Mouse (Mus musculus): ENCODE measurements around the gene Slc6a18.

DNA sequence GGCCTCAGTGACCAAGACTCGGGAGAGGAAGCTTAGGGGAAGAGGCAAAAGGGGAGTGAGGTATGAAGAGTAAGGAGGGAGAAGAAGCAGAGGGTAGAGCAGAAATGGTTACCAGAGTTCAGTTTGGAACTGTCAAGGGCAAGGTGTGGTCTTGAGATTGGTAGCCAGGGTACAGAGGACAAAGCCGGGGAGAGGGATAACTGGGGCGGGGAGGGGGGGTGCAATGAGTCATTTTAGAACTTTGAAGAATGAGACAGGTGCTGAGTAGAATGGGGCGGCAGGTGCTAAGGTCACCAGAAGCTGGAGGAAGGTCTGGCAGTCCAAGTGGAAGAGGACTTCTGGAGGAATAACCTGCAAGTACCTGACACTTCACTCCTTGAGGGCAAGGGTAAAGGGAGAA lies 35.4 kb upstream of the Slc6a18 start:
- no peak for TF ChIP-seq CTCF (IDR thresholded peaks at IDR 0.05; ENCODE audit: low read depth)
- no peak for TF ChIP-seq EP300 (optimal IDR thresholded peaks at IDR 0.05)
